Mouse (Mus musculus) limb, embryonic 12.5 days (tissue): ENCODE measurements around the gene Numb. TPM values are rescaled to one million over a fixed set of nuclear protein-coding genes. Genes with fewer than 3 reads are reported as not detected.

Experiments
- ATAC-seq: fragments of 200-750 bp; cut with Nextera tagmentation; 2 replicates; pipeline ENCODE4 v1.8.0; 2017; ENCODE audit warnings: low read depth, moderate TSS enrichment; ENCODE audit not compliant: insufficient number of reproducible peaks, insufficient read depth, low FRiP score, low TSS enrichment
- H3K27ac ChIP-seq: fragments of 300-500 bp; sonication (generic); 2 replicates; pipeline ENCODE4 v1.5.1; 2016; ENCODE audit warnings: mild to moderate bottlenecking, moderate library complexity
- H3K27me3 ChIP-seq: fragments of 300-500 bp; sonication (generic); 2 replicates; pipeline ENCODE4 v1.6.1; 2016; ENCODE audit warnings: mild to moderate bottlenecking, moderate library complexity
- H3K36me3 ChIP-seq: fragments of 300-500 bp; sonication (generic); 2 replicates; pipeline ENCODE4 v1.6.1; 2016; ENCODE audit warnings: mild to moderate bottlenecking, moderate library complexity
- H3K4me1 ChIP-seq: fragments of 300-500 bp; sonication (generic); replicated peaks from 2 replicates; pipeline ENCODE4 v1.6.1; 2016
- H3K4me2 ChIP-seq: fragments of 300-500 bp; sonication (generic); 2 replicates; pipeline ENCODE4 v1.6.1; 2016; ENCODE audit warnings: mild to moderate bottlenecking, moderate library complexity
- H3K4me3 ChIP-seq: fragments of 300-500 bp; sonication (generic); replicated peaks from 2 replicates; pipeline ENCODE4 v1.5.1; 2016; ENCODE audit warnings: mild to moderate bottlenecking
- H3K9ac ChIP-seq: fragments of 300-500 bp; sonication (generic); replicated peaks from 2 replicates; pipeline ENCODE4 v1.6.1; 2016; ENCODE audit warnings: mild to moderate bottlenecking, moderate library complexity
- H3K9me3 ChIP-seq: fragments of 300-500 bp; sonication (generic); 2 replicates; pipeline ENCODE4 v1.6.1; 2016; ENCODE audit warnings: mild to moderate bottlenecking, moderate library complexity
- WGBS: fragments of 180-500 bp; shearing (Covaris S2); methylation state at CpG from one replicate; pipeline ENCODE4 v1.1.7; 2016; 5-methylcytosine and 5-hydroxymethylcytosine counted together
- polyA plus RNA-seq: library from polyadenylated mRNA; unstranded; fragments of >200 nt; fragmentation: Nextera tagmentation; extraction: Ambion mirVana; gene quantifications from 2 replicates; pipeline ENCODE4 v1.2.1, GENCODE M21; 2016

Numb gene
- polyA plus RNA-seq, 1 experiment from 2014 or later: 42.1 TPM

DNA sequence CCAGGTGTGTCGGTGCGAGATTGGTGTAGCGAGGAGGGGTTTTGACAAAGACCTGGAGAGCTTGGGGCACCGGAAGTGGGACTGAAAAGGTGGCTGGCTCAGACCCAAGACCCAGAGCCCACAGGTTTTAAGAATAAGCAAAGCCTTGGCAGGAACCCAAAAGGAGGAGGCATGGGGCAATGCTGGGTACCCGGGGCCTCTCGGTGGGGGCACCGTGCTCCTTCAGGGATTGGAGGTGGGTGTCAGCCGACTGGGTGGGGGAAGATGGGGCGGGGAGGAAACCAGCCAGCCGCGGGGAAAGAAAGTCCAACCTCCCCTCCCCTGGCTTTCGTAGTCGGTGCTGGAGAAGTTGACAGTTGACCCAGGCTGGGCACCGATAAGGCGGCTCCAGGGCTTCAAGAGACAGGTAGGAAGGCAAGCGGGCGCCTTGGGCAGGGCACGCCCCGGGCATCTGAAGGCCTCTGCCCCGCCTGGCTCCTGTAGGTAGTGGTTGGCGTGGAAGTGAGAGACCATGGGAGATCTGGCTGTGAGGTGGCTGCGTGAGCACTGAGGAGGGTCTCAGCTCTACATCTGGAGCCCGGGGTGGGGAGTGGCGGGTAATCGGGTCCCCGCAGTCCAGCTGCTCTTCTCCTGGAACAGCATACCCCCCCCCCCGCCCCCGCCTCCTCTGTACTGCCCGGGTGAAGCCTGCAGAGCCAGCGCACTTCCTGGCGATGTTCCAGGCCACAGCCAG is 158.3 kb downstream of the Numb start, which contains the start of gene Papln:
TSS of gene Papln (plus strand) at position 324 of the 733 bp plus-strand sequence.
- 0 out of 2 replicates have a peak, but pooled peaks have one; percentile 29 for ATAC-seq
- Histone ChIP-seq H3K4me3 (peak within 1 kb of the TSS; percentile 27), H3K4me2 (peak within 1 kb of the TSS; percentile 65), H3K27ac (0 out of 2 replicates have a peak within 1 kb of the TSS, but pooled peaks have one; percentile 7), H3K9me3 (no peaks in the 10 kb centered on the region), H3K27me3 (peaks cover 27% of the 10 kb centered on the region), H3K36me3 (no peaks in the 10 kb centered on the region), H3K9ac (peak within 1 kb of the TSS; percentile 28), H3K4me1 (peaks cover 45% of the 10 kb centered on the region)
- WGBS: 14% methylated on average over 26 of the region's 31 CpGs

DNA sequence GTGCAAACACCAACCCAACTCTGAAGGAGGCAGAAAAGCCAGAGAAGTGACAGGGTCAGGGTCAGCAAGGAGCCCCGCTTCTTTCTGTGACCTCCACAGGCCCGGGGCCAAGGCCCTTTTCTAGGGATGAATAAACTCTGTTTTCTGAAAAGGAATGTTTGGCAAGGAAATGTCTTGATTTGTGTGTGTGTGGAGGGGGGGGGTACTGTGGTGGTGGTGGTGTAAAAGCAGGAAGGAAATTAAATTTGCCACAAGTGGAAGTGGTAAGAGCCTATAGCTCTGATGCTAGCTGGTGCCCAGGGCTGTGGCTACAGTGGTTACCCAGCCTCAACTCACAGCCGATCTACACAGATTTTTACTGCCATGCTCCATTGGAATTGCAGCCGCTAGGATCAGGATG is 159.0 kb downstream of the Numb start:
- H3K9ac ChIP-seq: no peak overlapping the region
- 32% methylated on average over 4 of the region's 4 CpGs for WGBS
- 0 out of 2 replicates have a peak overlapping the region, but pooled peaks have one; percentile 7 for H3K27ac ChIP-seq
- ATAC-seq: no peak
- H3K4me2 ChIP-seq: no peak overlapping the region
- peaks cover 25% of the 10 kb centered on the region for H3K27me3 ChIP-seq
- no peaks in the 10 kb centered on the region for H3K36me3 ChIP-seq
- H3K4me3 ChIP-seq: no peak overlapping the region
- H3K9me3 ChIP-seq: no peaks in the 10 kb centered on the region
- H3K4me1 ChIP-seq: peaks cover 37% of the 10 kb centered on the region

DNA sequence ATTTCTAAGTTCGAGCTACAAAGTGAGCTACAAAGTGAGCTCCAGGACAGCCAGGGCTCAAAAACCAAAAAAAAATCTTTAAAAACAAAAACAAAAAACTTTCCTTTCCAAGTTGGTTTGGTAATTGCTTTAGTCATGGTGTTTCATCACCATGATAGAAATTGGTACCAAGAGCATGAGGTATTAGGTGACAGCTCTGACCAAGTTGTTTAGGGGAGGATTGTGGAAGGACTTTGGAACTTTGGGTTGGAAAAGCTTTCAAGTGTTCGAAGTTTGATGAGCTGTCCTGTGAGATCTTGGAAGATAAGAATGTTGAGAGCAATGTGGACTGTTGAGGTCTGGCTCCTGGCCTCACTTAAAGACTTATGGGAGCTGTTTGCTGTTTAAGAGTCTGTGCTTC is 161.5 kb downstream of the Numb start:
- no peak overlapping the region for H3K27ac ChIP-seq
- H3K27me3 ChIP-seq: peaks cover 13% of the 10 kb centered on the region
- H3K4me3 ChIP-seq: no peak overlapping the region
- WGBS: 84% methylated on average over 2 of the region's 2 CpGs
- no peak overlapping the region for H3K4me2 ChIP-seq
- no peak overlapping the region for H3K9ac ChIP-seq
- no peak for ATAC-seq
- peaks cover 24% of the 10 kb centered on the region for H3K4me1 ChIP-seq
- H3K36me3 ChIP-seq: no peaks in the 10 kb centered on the region
- H3K9me3 ChIP-seq: no peaks in the 10 kb centered on the region

DNA sequence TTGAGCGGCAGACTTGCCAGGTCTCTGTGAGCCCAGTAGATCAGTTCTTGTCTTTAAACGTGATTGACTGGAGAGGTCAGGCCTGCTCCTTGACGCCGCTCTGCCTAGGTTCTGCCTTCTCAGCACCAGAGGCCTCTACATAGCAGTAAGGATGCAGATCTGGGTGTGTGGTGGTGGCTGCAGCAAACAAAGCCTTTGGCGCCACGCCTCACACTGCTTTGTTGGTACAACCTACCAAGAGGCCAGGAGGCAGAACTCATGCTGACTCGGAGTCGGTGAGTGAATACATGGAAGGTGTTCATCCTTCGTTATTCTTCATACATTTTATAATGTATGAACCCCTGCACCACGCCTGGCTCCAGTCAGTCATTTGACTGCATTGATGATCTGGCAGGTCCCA is 163.0 kb downstream of the Numb start:
- Histone ChIP-seq H3K4me3 (no peak overlapping the region), H3K9ac (no peak overlapping the region), H3K4me1 (peaks cover 18% of the 10 kb centered on the region), H3K27me3 (peaks cover 6% of the 10 kb centered on the region; the same call in 1 of the 2 replicates), H3K4me2 (no peak overlapping the region), H3K36me3 (no peaks in the 10 kb centered on the region), H3K9me3 (no peaks in the 10 kb centered on the region), H3K27ac (no peak overlapping the region)
- WGBS: 77% methylated on average over 10 of the region's 10 CpGs
- no peak for ATAC-seq

DNA sequence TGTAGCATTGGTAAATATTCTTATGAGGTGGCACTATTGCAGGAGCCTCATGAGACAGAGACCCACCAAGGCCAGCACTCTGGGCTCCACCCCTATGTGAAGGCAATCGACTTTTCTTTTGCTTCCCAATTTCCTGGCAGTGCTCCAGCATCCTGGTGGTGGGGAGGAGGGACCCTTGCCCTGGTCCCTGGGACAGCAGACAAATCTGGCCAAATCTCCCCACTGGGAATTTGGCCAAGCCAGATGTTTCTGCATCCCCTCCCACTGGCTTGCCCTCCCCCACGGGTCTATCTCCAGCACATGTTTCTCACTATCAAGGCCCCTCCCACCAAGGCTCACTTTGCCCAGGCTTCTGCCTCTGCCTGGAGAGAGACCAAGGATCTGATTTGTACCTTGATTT is 169.2 kb downstream of the Numb start:
- Histone ChIP-seq H3K4me1 (peaks cover 13% of the 10 kb centered on the region), H3K27me3 (no peaks in the 10 kb centered on the region), H3K4me2 (no peak overlapping the region), H3K9me3 (0 out of 2 replicates have a peak, but pooled peaks cover 4% of the 10 kb centered on the region), H3K27ac (peak overlapping the region; percentile 45; the same call in 1 of the 2 replicates), H3K36me3 (no peaks in the 10 kb centered on the region), H3K9ac (no peak overlapping the region), H3K4me3 (no peak overlapping the region)
- ATAC-seq: no peak
- WGBS: 27% methylated on average over 2 of the region's 2 CpGs

DNA sequence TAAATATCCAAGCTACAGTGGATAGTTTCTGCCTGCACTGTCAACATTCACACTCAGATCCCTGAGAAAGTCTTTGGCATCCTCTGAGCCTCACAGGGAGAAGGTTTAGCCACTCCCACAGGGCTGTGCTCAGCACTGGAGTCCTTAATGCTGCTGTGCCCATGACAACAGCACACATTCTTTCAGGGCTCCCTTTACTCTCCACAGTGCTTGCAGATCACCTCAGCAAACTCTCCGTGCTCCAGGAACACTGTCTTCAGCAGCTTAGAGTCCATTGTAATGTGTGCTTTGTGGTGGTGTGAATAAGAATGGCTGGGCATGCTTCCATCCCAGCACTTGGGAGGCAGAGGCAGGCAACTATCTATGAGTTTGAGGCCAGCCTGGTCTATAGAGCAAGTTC is 172.5 kb downstream of the Numb start:
- Histone ChIP-seq H3K4me3 (no peak overlapping the region), H3K27ac (no peak overlapping the region), H3K4me1 (peaks cover 18% of the 10 kb centered on the region), H3K4me2 (no peak overlapping the region), H3K9me3 (0 out of 2 replicates have a peak, but pooled peaks cover 4% of the 10 kb centered on the region), H3K27me3 (no peaks in the 10 kb centered on the region), H3K9ac (no peak overlapping the region), H3K36me3 (no peaks in the 10 kb centered on the region)
- ATAC-seq: no peak
- WGBS: 81% methylated on average over 1 of the region's 1 CpGs

Other genes starting within 250 kb of the Numb start
- 56.5 and 60.2 TPM in 2 replicates for gene Psen1, start 233.8 kb downstream of the Numb start, polyA plus RNA-seq
- 0.32 and 0.36 TPM in 2 replicates for gene Papln, start 158.3 kb downstream of the Numb start, polyA plus RNA-seq
- gene Riox1, start 28.7 kb upstream of the Numb start, polyA plus RNA-seq: 21.7 and 21.9 TPM in 2 replicates
- gene Heatr4, start 62.9 kb upstream of the Numb start, polyA plus RNA-seq: not detected in 2 replicates
- 17.8 and 21.9 TPM in 2 replicates for gene Acot2, start 65.9 kb upstream of the Numb start, polyA plus RNA-seq
- gene Acot1, start 87.6 kb upstream of the Numb start, polyA plus RNA-seq: 38.1 and 43.9 TPM in 2 replicates
- gene Acot4, start 116.4 kb upstream of the Numb start, polyA plus RNA-seq: 0.14 and 0.39 TPM in 2 replicates
- not detected in 2 replicates for gene Gm49366, start 117.0 kb upstream of the Numb start, polyA plus RNA-seq
- gene Acot3, start 130.2 kb upstream of the Numb start, polyA plus RNA-seq: 0.59 and 0.66 TPM in 2 replicates
- not detected in 2 replicates for gene Acot5, start 147.4 kb upstream of the Numb start, polyA plus RNA-seq
- gene Acot6, start 178.7 kb upstream of the Numb start, polyA plus RNA-seq: 0.83 and 0.98 TPM in 2 replicates
- gene Dnal1, start 192.4 kb upstream of the Numb start, polyA plus RNA-seq: 6.2 and 7.7 TPM in 2 replicates
- gene Pnma1, start 226.6 kb upstream of the Numb start, polyA plus RNA-seq: 1.2 and 1.3 TPM in 2 replicates